Mouse (Mus musculus) heart, postnatal 0 days (tissue): Measurements from ENCODE around the gene Kctd2.

Source experiments
- CTCF ChIP-seq: IDR thresholded peaks from 2 replicates; pipeline ENCODE4 v1.5.1; 2016; ENCODE audit warnings: antibody characterized with exemption, control low read depth, low read depth
- EP300 ChIP-seq: IDR thresholded peaks from 2 replicates; pipeline ENCODE4 v1.6.1; 2016; ENCODE audit warnings: antibody characterized with exemption, low read depth

GRCm38 (mm10) chr11:115424666-115425065 lies 4.7 kb downstream of the Kctd2 start:
- TF ChIP-seq CTCF = no peak
- TF ChIP-seq EP300 = no peak
